Mouse (Mus musculus): ENCODE results near the gene Icam5.

DNA sequence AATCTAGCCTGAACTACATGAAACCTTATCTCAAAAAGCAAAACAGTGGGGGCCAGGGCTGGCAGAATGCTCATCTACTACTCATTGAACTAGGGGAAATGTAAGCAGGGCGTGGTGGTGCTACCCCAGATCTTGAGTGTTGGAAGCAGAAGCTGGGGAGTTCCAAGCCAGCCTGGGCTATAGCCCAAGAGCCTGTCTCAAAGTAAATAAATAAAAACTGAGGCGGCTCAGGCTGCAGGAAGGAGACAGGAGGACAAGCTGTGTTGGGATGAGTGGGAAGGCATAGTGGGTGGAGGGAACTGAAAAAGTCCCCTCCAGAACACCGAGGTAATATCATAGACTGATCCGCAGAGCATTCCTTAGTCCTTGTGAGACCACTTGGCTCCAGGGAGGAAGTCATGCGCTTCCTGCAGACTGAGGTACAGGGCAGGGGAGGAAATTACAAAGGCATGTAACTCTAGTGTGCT is 20.0 kb upstream of the Icam5 start:
- TF ChIP-seq CTCF (IDR thresholded peaks at IDR 0.05; ENCODE audit: extremely low read depth, insufficient read depth, insufficient read length, insufficient replicate concordance) (no peak), POLR2A (IDR thresholded peaks at IDR 0.05; ENCODE audit: low read depth, low read length) (no peak)

All from spleen, adult 2 months (tissue).